Mouse (Mus musculus): ENCODE results near the gene Oca2.

- TF ChIP-seq POLR2A (IDR thresholded peaks at IDR 0.05; ENCODE audit: insufficient read depth, low read depth, low read length) (no peak), CTCF (IDR thresholded peaks at IDR 0.05) (no peak)
Observed at GRCm38 (mm10) chr7:56381750-56382421, 142.3 kb downstream of the Oca2 start.

All from heart, adult 2 months (tissue).